Mouse (Mus musculus) kidney, postnatal 4 days (tissue): ENCODE results near the gene L3mbtl1.

Source experiments
- DNase-seq, 2 experiments: peaks; one replicate each; pipeline ENCODE4 v3.0.0; 2021; ENCODE audit warnings: mixed read lengths in 2 of 2

L3mbtl1 gene

GRCm38 (mm10) chr2:162998528-162999230 is 55.4 kb downstream of the L3mbtl1 start:
- peak; percentile 77 to 79 for DNase-seq

- DNase-seq, result peak; percentile 71 to 76
Measured at GRCm38 (mm10) chr2:162999744-163000143, 56.5 kb downstream of the L3mbtl1 start.

- DNase-seq, result no peak
Measured at GRCm38 (mm10) chr2:163001071-163001470, 57.8 kb downstream of the L3mbtl1 start.

- no peak for DNase-seq
Measured at GRCm38 (mm10) chr2:163007299-163007698, 64.0 kb downstream of the L3mbtl1 start.

GRCm38 (mm10) chr2:163016916-163017743 is 73.9 kb downstream of the L3mbtl1 start, which contains the start of gene Ift52:
Ift52 (plus strand) TSS chr2:163017354.
- DNase-seq, result peak; percentile 96
